ENCODE assay signal across 12 mouse cellular contexts in the genomic region with DNA sequence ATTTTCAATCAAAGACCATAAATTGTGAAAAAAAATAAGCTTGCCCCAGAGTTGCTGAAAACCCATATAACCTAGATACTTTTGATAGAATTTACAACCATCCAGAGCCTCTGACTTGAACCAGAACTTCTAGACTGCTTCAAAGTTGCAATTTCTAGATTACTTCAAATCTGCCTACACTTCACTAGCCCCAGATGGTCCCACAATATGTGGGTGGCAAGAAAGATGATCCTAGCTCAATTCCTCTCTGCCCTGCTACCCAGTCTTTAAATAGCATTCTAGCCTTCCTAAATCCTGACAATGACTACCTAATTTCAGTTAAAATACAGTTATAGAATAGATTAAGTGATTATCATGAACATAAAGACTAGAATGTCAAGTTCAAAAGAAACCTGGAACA.
"Had no signal": no experiment of that assay in that cellular context is flagged by ENCODE, and none has a peak within 500 bp of the region (broad histone marks: within the 10 kb centered on the region; RNA-seq: fewer than 3 reads in every experiment).

No protein-coding gene starts in this region.

- H3K4me1 ChIP-seq: midbrain, embryonic 12.5 days; neural tube, embryonic 13.5 days had no signal

- DNase-seq: kidney, adult 8-10 months; kidney, postnatal 25 days; lung, adult 18-20 months; thymus, adult 18-20 months; thymus, postnatal 14 days had no signal

- H3K27me3 ChIP-seq: midbrain, embryonic 12.5 days; neural tube, embryonic 13.5 days had no signal

- H3K27ac ChIP-seq: layer of hippocampus, adult 2 months; limb, embryonic 13.5 days; liver, embryonic 14.5 days; midbrain, embryonic 12.5 days; neural tube, embryonic 13.5 days; stomach, postnatal 0 days had no signal

- H3K4me3 ChIP-seq: layer of hippocampus, adult 2 months; left cerebral cortex, adult 2 months; limb, embryonic 13.5 days; midbrain, embryonic 12.5 days; neural tube, embryonic 13.5 days had no signal

- H3K36me3 ChIP-seq: limb, embryonic 13.5 days; midbrain, embryonic 12.5 days; neural tube, embryonic 13.5 days had no signal
